Mouse (Mus musculus) megakaryocyte, embryonic 14.5 days (primary cell): ENCODE measurements around the gene Prss45. TPM values are rescaled to one million over a fixed set of nuclear protein-coding genes. Genes with fewer than 3 reads are reported as not detected.
"Not testable (repeated sequence)": the region's sequence is repeated elsewhere in the genome, so short reads cannot be mapped to it uniquely, and the experiment has no call there.

ENCODE experiments used
- H3K27me3 ChIP-seq: replicated peaks from 2 replicates; pipeline ENCODE3; 2012; ENCODE audit warnings: inconsistent platforms
- H3K36me3 ChIP-seq: replicated peaks from 2 replicates; pipeline ENCODE3; 2012; ENCODE audit warnings: low read length, inconsistent platforms, mixed read lengths
- H3K4me1 ChIP-seq: 2 replicates; pipeline ENCODE4 v1.6.1; 2012; ENCODE audit warnings: inconsistent platforms
- H3K4me3 ChIP-seq: replicated peaks from 2 replicates; pipeline ENCODE3; 2012; ENCODE audit warnings: moderate library complexity, mild to moderate bottlenecking, inconsistent platforms
- H3K9me3 ChIP-seq: 2 replicates; pipeline ENCODE4 v1.6.1; 2012; ENCODE audit warnings: inconsistent platforms
- FLI1 ChIP-seq: IDR thresholded peaks from 2 replicates; pipeline ENCODE4 v1.6.1; 2012; ENCODE audit warnings: low read length, inconsistent platforms, mixed read lengths
- GATA1 ChIP-seq: IDR thresholded peaks from 3 replicates; pipeline ENCODE4 v1.6.1; 2012; ENCODE audit warnings: mixed read lengths, low read length, inconsistent platforms, borderline replicate concordance
- polyA plus RNA-seq: library from polyadenylated mRNA; stranded (reverse); fragments of >175 nt; gene quantifications from 2 replicates; pipeline ENCODE4 v1.2.3, GENCODE M21; 2012; ENCODE audit warnings: low replicate concordance; ENCODE audit not compliant: insufficient read depth

Prss45 gene
- not detected in 2 replicates for polyA plus RNA-seq

DNA sequence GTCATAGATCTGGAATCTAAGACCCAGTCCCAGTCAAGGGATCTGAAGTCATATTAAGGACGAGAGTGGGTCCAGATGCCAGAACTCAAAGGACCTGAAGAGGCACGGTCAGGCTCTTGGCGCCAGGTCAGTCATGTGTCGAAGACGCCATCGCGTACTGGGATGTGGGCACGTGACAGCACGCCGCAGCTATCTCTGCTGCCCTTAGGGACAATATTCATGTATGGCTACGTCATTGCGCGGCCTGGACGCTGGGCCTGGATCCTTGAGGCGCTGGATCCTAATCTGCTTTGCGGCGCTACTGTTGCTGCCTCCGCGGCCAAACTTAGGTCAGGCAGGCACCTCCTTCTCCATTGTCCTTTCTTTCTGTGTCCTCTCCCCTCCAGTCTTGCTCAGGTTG is at the start of gene Prss45:
Prss45 (plus strand) TSS at position 178 of the 400 bp plus-strand sequence.
- Histone ChIP-seq H3K36me3 (no peaks in the 10 kb centered on the region), H3K4me3 (peak within 1 kb of the TSS; percentile 51), H3K27me3 (peaks cover 55% of the 10 kb centered on the region), H3K4me1 (no peaks in the 10 kb centered on the region; the same call in 1 of the 2 replicates), H3K9me3 (no peaks in the 10 kb centered on the region)
- TF ChIP-seq FLI1 (no peak), GATA1 (no peak)

DNA sequence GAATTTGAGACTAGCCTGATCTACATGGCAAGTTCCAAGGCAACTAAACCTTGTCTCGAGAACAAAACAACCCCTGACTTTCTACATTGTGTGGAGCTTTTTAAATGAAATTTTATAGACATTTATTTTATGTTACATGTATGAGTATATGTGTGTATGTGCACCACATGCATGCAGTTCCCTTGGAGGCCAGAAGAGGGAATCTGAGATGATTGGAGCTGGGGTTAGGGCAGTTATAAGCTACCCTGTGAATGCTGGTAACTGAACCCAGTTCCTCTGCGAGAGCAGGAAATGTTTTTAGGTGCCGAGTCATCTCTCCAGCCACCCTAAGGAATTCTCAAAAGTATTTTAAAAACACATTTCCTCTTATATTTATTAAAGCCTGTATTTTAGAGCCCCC is 46.2 kb upstream of the Prss45 start:
- Histone ChIP-seq H3K36me3 (no peaks in the 10 kb centered on the region), H3K4me1 (peaks cover 10% of the 10 kb centered on the region; the same call in 1 of the 2 replicates), H3K27me3 (peaks cover 5% of the 10 kb centered on the region), H3K9me3 (peaks cover 24% of the 10 kb centered on the region; the same call in 1 of the 2 replicates), H3K4me3 (no peak overlapping the region)
- TF ChIP-seq FLI1 (no peak), GATA1 (no peak)

DNA sequence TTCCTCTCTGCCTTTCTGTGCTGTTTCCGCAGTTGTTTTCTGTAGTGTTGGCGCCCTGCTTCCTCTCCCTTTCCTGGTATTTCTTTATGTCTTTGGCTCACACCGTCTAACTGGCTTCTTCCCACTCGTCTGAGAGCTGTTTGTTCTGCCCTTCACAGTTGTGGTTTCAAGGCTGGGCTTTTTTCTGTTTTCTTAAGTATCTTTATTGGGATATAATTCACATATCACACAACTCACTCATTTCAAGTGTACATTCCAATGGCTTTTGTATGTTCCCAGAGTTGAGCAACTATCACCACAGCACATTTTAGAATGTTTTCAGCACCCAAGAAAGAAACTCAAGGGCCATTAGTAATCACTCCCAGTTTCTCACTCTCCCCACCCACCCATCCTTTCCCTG is 43.9 kb upstream of the Prss45 start:
- Histone ChIP-seq H3K36me3 (no peaks in the 10 kb centered on the region), H3K9me3 (peaks cover 19% of the 10 kb centered on the region; the same call in 1 of the 2 replicates), H3K27me3 (peaks cover 11% of the 10 kb centered on the region), H3K4me1 (peaks cover 6% of the 10 kb centered on the region; the same call in 1 of the 2 replicates), H3K4me3 (no peak overlapping the region)
- no peak for TF ChIP-seq GATA1
- no peak for TF ChIP-seq FLI1

- no peaks in the 10 kb centered on the region for H3K4me1 ChIP-seq
- H3K27me3 ChIP-seq, result peaks cover 37% of the 10 kb centered on the region
Observed at GRCm38 (mm10) chr9:110797013-110797412, 37.4 kb upstream of the Prss45 start.

DNA sequence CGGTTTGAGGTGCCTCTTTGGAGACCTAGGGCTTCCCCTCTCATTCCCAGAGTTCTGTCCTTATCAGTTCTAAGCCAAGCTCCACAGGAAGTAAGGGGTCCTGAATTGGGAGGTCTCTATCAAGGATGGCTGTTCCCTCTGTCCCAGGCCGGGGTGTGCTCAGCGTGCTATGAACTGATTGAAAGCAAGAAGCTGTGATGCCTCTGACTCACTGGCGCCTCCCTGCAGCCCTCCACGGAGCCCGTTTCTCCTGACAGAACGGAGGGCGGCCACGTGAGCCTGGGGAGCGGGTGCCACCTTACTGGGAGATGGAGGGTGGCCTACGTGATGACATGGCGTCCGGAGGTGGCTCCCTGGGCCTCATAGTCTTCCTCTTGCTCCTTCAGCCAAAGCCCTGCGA is 36.5 kb upstream of the Prss45 start, which contains the start of gene Prss42:
Prss42 (plus strand) TSS at position 301 of the 400 bp plus-strand sequence.
- no peaks in the 10 kb centered on the region for H3K9me3 ChIP-seq
- no peaks in the 10 kb centered on the region for H3K36me3 ChIP-seq
- H3K4me1 ChIP-seq, result no peaks in the 10 kb centered on the region
- TF ChIP-seq GATA1 (no peak), FLI1 (no peak)
- H3K27me3 ChIP-seq, result peaks cover 37% of the 10 kb centered on the region
- H3K4me3 ChIP-seq, result no peak within 1 kb of the TSS

More at GRCm38 (mm10) chr9:110797013-110797412, 37.4 kb upstream of the Prss45 start:
- no peaks in the 10 kb centered on the region for H3K9me3 ChIP-seq
- H3K4me3 ChIP-seq, result no peak overlapping the region
- no peaks in the 10 kb centered on the region for H3K36me3 ChIP-seq
- TF ChIP-seq GATA1 (no peak), FLI1 (no peak)

DNA sequence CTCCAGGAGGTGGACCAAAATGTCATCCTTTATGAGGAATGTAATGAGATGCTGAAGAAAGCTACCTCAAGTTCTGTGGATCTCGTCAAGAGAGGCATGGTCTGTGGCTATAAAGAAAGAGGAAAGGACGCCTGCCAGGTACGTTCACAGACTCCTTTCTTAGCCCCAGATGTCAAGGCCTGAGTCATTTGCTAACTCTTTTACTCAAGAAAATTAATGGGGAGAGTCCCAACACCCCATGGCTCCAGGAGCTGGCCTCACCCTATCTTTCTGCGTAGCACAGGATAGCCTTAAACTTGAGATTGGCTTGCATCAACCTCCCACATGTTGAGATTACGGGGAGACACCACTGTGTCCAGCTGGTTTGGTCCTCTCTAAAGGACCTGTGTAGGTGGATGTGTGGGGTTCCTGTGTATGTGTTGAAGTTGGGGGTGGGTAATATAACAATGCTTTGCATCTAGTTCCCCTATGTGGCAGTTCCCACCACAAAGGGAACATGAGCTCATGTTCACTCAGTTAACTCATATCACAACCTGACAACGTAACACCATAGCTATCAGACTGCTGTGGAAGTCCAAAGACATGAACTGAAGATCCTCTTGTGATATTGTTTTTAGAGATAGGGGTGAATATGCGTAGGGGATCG is 33.4 kb upstream of the Prss45 start:
- peaks cover 10% of the 10 kb centered on the region for H3K9me3 ChIP-seq
- H3K4me1 ChIP-seq, result peaks cover 4% of the 10 kb centered on the region; the same call in 1 of the 2 replicates
- TF ChIP-seq GATA1 (no peak), FLI1 (no peak)
- peaks cover 38% of the 10 kb centered on the region for H3K27me3 ChIP-seq
- H3K4me3 ChIP-seq, result no peak overlapping the region
- no peaks in the 10 kb centered on the region for H3K36me3 ChIP-seq

GRCm38 (mm10) chr9:110803294-110803693 is 31.1 kb upstream of the Prss45 start:
- Histone ChIP-seq H3K4me1 (peaks cover 4% of the 10 kb centered on the region; the same call in 1 of the 2 replicates), H3K36me3 (no peaks in the 10 kb centered on the region), H3K4me3 (no peak overlapping the region), H3K9me3 (peaks cover 11% of the 10 kb centered on the region), H3K27me3 (peaks cover 34% of the 10 kb centered on the region)
- TF ChIP-seq GATA1 (no peak), FLI1 (no peak)

DNA sequence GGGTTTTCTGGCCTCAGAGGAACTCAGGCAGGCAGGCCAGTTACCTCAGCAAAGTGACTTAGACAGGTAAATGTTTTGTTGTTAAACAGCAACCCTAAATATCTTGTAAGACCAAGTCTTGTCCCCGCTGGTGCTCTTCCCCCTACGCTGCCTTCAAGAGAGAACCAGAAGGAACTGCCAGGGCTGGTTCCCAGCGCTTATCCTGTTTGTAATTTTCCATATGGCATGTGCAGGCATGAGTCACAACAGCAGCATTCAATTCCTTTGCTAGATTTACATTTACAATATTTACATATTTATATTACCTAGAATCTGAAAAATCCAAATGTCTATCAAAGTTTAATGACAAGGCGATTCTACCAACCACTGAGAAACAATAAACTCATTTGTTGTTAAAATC is 24.3 kb upstream of the Prss45 start:
- H3K27me3 ChIP-seq, result peaks cover 27% of the 10 kb centered on the region

DNA sequence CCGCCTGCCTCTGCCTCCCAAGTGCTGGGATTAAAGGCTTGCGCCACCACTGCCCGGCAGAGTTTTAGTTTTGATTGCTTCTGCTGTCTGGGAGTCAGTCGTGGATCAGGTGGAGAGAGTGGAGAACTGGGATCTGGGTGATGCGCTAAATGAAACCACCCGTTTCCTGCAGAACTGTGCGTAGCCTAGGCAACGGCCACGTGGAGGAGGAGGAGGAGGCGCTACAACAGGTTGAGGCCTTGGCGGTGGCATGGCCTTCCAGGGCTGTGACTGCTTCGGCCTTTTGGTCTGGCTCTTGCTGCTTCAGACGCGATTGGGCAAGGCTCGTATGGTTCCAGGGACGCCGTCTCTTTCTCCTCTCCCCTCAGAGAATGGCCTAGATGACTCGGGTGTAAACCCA is 20.6 kb upstream of the Prss45 start, which contains the start of gene Prss44:
Prss44 (plus strand) TSS at position 206 of the 400 bp plus-strand sequence.
- H3K4me1 ChIP-seq, result peaks cover 4% of the 10 kb centered on the region; the same call in 1 of the 2 replicates
- H3K36me3 ChIP-seq, result no peaks in the 10 kb centered on the region
- peaks cover 3% of the 10 kb centered on the region; the same call in 1 of the 2 replicates for H3K9me3 ChIP-seq
- no peak for TF ChIP-seq GATA1
- no peak for TF ChIP-seq FLI1
- peak within 1 kb of the TSS; percentile 72 for H3K4me3 ChIP-seq
- peaks cover 51% of the 10 kb centered on the region for H3K27me3 ChIP-seq

More for the DNA sequence above, 24.3 kb upstream of the Prss45 start:
- TF ChIP-seq FLI1 (no peak), GATA1 (no peak)
- H3K4me1 ChIP-seq, result peaks cover 4% of the 10 kb centered on the region; the same call in 1 of the 2 replicates
- peaks cover 13% of the 10 kb centered on the region for H3K9me3 ChIP-seq
- no peaks in the 10 kb centered on the region for H3K36me3 ChIP-seq
- H3K4me3 ChIP-seq, result no peak overlapping the region

DNA sequence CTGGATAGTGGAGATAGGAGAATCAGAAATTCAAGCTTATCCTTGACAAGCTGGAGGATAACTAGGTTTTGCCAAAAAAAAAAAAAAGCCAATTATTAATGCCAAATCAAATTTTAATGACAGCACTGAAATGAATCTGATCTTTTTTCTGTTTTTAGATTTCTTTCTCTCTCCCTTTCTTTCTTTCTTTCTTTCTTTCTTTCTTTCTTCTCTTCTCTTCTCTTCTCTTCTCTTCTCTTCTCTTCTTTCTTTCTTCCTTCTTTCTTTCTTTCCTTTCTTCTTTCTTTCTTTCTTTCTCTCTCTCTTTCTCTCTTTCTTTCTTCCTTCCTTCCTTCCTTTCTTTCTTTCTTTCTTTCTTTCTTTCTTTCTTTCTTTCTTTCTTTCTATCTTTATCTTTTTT is 13.8 kb upstream of the Prss45 start:
- peaks cover 74% of the 10 kb centered on the region for H3K27me3 ChIP-seq
- not testable (repeated sequence) for H3K4me3 ChIP-seq, H3K4me1 ChIP-seq, H3K36me3 ChIP-seq, H3K9me3 ChIP-seq

- Histone ChIP-seq H3K36me3 (no peaks in the 10 kb centered on the region), H3K4me3 (no peak overlapping the region), H3K27me3 (peaks cover 67% of the 10 kb centered on the region), H3K9me3 (peaks cover 4% of the 10 kb centered on the region), H3K4me1 (peaks cover 13% of the 10 kb centered on the region)
- no peak for TF ChIP-seq GATA1
- no peak for TF ChIP-seq FLI1
Observed at GRCm38 (mm10) chr9:110821436-110821835, 13.0 kb upstream of the Prss45 start.
